Mouse (Mus musculus): ENCODE data around the gene Dthd1.

DNA sequence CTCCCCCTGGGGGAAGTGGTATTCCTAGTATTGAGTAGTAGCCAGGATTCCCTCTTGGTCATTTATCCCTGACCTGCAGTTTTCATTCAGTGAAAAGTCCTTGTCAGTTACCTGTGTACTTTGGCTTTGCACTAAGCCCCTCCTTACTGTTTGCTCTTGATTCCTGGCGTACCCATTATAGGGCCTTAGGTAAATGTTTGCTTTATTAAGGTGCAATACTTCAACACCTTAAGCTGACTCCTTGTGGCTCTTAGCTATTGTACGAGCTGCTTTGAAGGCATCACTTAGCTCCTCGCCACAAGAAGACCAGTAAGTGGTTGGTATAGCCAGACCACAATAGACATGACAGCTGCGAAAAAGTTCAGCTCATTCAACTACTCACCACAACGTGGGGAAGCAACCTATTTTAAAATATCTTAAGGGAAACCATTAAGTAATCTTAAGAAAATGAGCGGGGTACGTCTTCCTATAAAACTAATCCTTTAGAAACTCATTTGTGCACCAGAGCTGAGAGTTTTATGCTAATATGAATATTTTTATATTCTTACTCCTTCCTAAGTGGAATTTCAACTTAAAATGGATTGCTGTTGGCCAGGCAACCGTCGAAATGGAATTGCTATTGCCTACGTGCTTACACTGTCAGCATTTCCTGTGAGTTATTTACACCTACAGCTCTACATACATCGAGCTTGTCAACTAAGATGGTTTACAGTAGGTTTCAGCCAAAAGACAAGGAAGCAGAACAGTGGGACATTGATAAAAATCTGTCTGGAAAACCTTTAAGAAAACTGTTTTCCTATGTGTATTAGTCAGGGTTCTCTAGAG, 41.6 kb upstream of the Dthd1 start:
- no peak for TF ChIP-seq ZNF384 (IDR thresholded peaks at IDR 0.05; ENCODE audit: low read depth, low read length)
- no peak for TF ChIP-seq ZC3H11A (IDR thresholded peaks at IDR 0.05; ENCODE audit: borderline replicate concordance, low read depth, low read length)
- no peak for TF ChIP-seq CHD2 (IDR thresholded peaks at IDR 0.05; ENCODE audit: low read depth, low read length)
